Mouse (Mus musculus): Measurements from ENCODE around the gene Tarm1.

DNA sequence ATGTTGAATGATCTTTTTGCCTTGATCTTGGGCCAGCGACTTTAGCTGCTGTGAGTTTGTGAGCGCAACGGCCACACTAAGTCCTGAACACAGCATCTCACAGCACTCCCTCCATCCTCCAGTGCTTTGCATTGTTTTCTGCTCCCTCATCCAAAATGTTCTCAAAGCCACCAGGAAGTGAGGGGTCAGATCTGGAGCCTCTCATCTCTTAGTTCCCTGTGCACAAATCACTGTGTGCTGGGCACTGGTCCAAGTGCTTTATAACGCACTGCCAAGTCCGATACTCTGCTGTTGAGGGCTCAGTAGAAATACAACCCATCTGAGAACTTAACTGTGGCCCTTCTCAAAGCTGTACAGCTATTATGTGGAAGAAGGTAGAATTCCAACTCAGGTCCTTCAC lies 64.5 kb downstream of the Tarm1 start:
- no peak for TF ChIP-seq CTCF (IDR thresholded peaks at IDR 0.05; ENCODE audit: low read depth)
- TF ChIP-seq EP300 (IDR thresholded peaks at IDR 0.05; ENCODE audit: low read depth), result no peak
